Mouse (Mus musculus) embryonic fibroblast, embryonic 13.5 days (primary cell): ENCODE results near the gene Babam1. TPM values are rescaled to one million over a fixed set of nuclear protein-coding genes. Genes with fewer than 3 reads are reported as not detected.

Experiments used
- H3K27ac ChIP-seq: 2 replicates; pipeline ENCODE4 v1.5.1; 2012; ENCODE audit warnings: low read length, control low read depth, inconsistent platforms; ENCODE audit not compliant: insufficient read depth
- H3K4me1 ChIP-seq: 2 replicates; pipeline ENCODE4 v1.6.1; 2011; ENCODE audit warnings: low read length; ENCODE audit not compliant: control insufficient read depth, insufficient read depth
- H3K4me3 ChIP-seq: 2 replicates; pipeline ENCODE4 v1.5.1; 2011; ENCODE audit warnings: mild to moderate bottlenecking, control low read depth, low read length; ENCODE audit not compliant: insufficient read depth
- CTCF ChIP-seq: IDR thresholded peaks from 2 replicates; pipeline ENCODE4 v1.5.1; 2011; ENCODE audit warnings: mild to moderate bottlenecking, control low read depth, low read length, moderate library complexity, borderline replicate concordance; ENCODE audit not compliant: insufficient read depth
- POLR2A ChIP-seq: IDR thresholded peaks from 2 replicates; pipeline ENCODE4 v1.6.1; 2011; ENCODE audit warnings: low read depth, mild to moderate bottlenecking, control low read depth, low read length, moderate library complexity
- polyA plus RNA-seq: library from polyadenylated mRNA; stranded (reverse); fragments of >200 nt; gene quantifications from 2 replicates; pipeline ENCODE4 v1.2.4, GENCODE M21; 2011; ENCODE audit warnings: low read depth; ENCODE audit not compliant: missing spikeins, insufficient read length

Babam1 gene
- polyA plus RNA-seq, 1 experiment, result 91.6 TPM

DNA sequence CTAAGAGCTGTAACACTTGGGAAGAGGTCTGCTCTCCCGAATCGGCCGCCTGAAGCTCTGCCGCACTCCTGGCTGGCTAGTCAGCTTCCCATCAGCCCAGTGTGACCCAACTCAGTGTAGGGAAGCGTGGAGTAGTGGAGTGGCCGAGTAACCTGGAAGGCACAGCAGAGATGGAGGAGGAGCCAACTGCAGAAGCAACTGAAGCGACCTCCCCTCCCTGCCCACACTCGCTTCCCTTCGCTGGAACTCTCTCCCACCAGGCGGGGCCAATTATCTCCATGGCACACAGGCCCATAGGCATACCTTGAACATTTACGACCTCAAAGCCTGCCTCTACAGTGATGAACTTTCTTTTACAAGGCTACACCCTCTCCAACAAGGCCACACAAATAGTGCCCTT is 55.1 kb downstream of the Babam1 start:
- Histone ChIP-seq H3K27ac (no peak overlapping the region), H3K4me3 (no peak overlapping the region), H3K4me1 (no peaks in the 10 kb centered on the region)
- TF ChIP-seq CTCF (no peak), POLR2A (no peak)

DNA sequence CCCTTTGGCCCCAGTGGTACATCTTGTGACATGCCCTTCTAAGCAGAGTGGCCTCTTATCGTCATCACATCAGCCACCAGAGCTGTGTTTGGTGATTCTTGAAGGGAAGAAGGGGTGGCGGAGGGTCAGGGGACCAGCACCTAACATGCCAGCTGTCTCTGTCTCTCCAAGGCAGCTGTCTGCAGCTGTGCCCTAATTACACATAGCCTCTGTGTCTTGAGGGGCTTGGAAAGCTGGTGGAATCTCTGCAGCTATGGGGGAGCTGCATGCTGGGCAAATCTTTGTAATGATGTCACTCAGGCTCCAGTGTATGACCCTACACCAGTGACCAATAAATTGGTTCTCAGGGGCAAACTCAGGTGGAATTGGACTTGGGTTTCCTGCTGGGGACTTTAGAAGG is 56.0 kb downstream of the Babam1 start:
- TF ChIP-seq CTCF (no peak), POLR2A (no peak)
- Histone ChIP-seq H3K4me1 (no peaks in the 10 kb centered on the region), H3K4me3 (no peak overlapping the region), H3K27ac (no peak overlapping the region)

Other genes starting within 250 kb of the Babam1 start
- 67.5 and 95.8 TPM in 2 replicates for gene Myo9b, start 124.1 kb upstream of the Babam1 start, polyA plus RNA-seq
- 23.1 and 29.7 TPM in 2 replicates for gene Haus8, start 123.9 kb upstream of the Babam1 start, polyA plus RNA-seq
- gene Use1, start 30.0 kb upstream of the Babam1 start, polyA plus RNA-seq, result 94.8 and 97.6 TPM in 2 replicates
- gene Ocel1, start 25.6 kb upstream of the Babam1 start, polyA plus RNA-seq, result 2.3 and 3.2 TPM in 2 replicates
- 40.8 and 48.9 TPM in 2 replicates for gene Nr2f6, start 14.9 kb upstream of the Babam1 start, polyA plus RNA-seq
- gene Ushbp1, start 1.1 kb upstream of the Babam1 start, polyA plus RNA-seq, result not detected in 2 replicates
- 3.9 and 5.7 TPM in 2 replicates for gene Ankle1, start 9.1 kb downstream of the Babam1 start, polyA plus RNA-seq
- gene Abhd8, start 66.8 kb downstream of the Babam1 start, polyA plus RNA-seq, result 19.4 and 20.9 TPM in 2 replicates
- gene Mrpl34, start 68.1 kb downstream of the Babam1 start, polyA plus RNA-seq, result 36.9 and 50.5 TPM in 2 replicates
- gene Dda1, start 72.3 kb downstream of the Babam1 start, polyA plus RNA-seq, result 63.1 and 70.4 TPM in 2 replicates
- 15.4 and 15.6 TPM in 2 replicates for gene Ano8, start 89.1 kb downstream of the Babam1 start, polyA plus RNA-seq
- gene Gtpbp3, start 91.2 kb downstream of the Babam1 start, polyA plus RNA-seq, result 10.5 and 12.5 TPM in 2 replicates
- 0.33 and 0.44 TPM in 2 replicates for gene Plvap, start 114.9 kb downstream of the Babam1 start, polyA plus RNA-seq
- gene Ccdc194, start 128.8 kb downstream of the Babam1 start, polyA plus RNA-seq, result not detected in 2 replicates
- gene Bst2, start 140.6 kb downstream of the Babam1 start, polyA plus RNA-seq, result 102 and 107 TPM in 2 replicates
- gene Mvb12a, start 146.1 kb downstream of the Babam1 start, polyA plus RNA-seq, result 38.3 and 39.4 TPM in 2 replicates
- gene Tmem221, start 162.0 kb downstream of the Babam1 start, polyA plus RNA-seq, result 0.32 TPM in 1 of 2 replicates, not detected in the other
- not detected in 2 replicates for gene Nxnl1, start 169.7 kb downstream of the Babam1 start, polyA plus RNA-seq
- gene Slc27a1, start 172.0 kb downstream of the Babam1 start, polyA plus RNA-seq, result 13.7 and 17.7 TPM in 2 replicates
- 86.0 and 99.4 TPM in 2 replicates for gene Pgls, start 195.3 kb downstream of the Babam1 start, polyA plus RNA-seq
- 1.8 and 3.0 TPM in 2 replicates for gene Fam129c, start 200.8 kb downstream of the Babam1 start, polyA plus RNA-seq
- gene Colgalt1, start 214.1 kb downstream of the Babam1 start, polyA plus RNA-seq, result 147 and 163 TPM in 2 replicates